Mouse (Mus musculus) G1E (cell line): ENCODE results near the gene Tsen54. TPM values are rescaled to one million over a fixed set of nuclear protein-coding genes. Genes with fewer than 3 reads are reported as not detected.
A peak's percentile ranks its signal among the peaks of the same experiment; 100 is the strongest.

Source experiments
- ATAC-seq: 2 replicates; pipeline ENCODE4 v1.8.0; 2016; ENCODE audit warnings: mild to moderate bottlenecking; ENCODE audit not compliant: insufficient number of reproducible peaks, poor library complexity, low FRiP score, severe bottlenecking; ENCODE audit errors: extremely low read depth
- DNase-seq: peaks from one replicate; pipeline ENCODE4 v3.0.0; 2012; ENCODE audit warnings: low spot score
- H3K27me3 ChIP-seq: 2 replicates; pipeline ENCODE4 v1.6.1; 2012; ENCODE audit warnings: mild to moderate bottlenecking, low read length, inconsistent platforms; ENCODE audit not compliant: insufficient read depth
- H3K36me3 ChIP-seq: replicated peaks from 2 replicates; pipeline ENCODE3; 2012; ENCODE audit warnings: mild to moderate bottlenecking, inconsistent platforms
- H3K4me1 ChIP-seq: 2 replicates; pipeline ENCODE4 v1.6.1; 2012; ENCODE audit warnings: low read depth, low read length, inconsistent platforms, mixed read lengths; ENCODE audit not compliant: insufficient read depth
- H3K4me3 ChIP-seq: 2 replicates; pipeline ENCODE4 v1.5.1; 2012; ENCODE audit warnings: low read depth, mild to moderate bottlenecking, inconsistent platforms, low read length, moderate library complexity, mixed read lengths
- H3K9me3 ChIP-seq: replicated peaks from 2 replicates; pipeline ENCODE4 v1.6.1; 2012; ENCODE audit warnings: inconsistent platforms
- CTCF ChIP-seq: IDR thresholded peaks from 2 replicates; pipeline ENCODE4 v1.5.1; 2012; ENCODE audit warnings: low read depth, low read length, inconsistent platforms, mixed read lengths
- GATA1 ChIP-seq: IDR thresholded peaks from 2 replicates; pipeline ENCODE4 v1.6.1; 2012; ENCODE audit warnings: borderline replicate concordance, low read length, inconsistent platforms, mixed read lengths
- GATA2 ChIP-seq: IDR thresholded peaks from 2 replicates; pipeline ENCODE4 v1.6.1; 2012; ENCODE audit warnings: low read depth, low read length, inconsistent platforms, borderline replicate concordance
- POLR2AphosphoS5 ChIP-seq: IDR thresholded peaks from 2 replicates; pipeline ENCODE4 v1.6.1; 2012; ENCODE audit warnings: low read depth, low read length, inconsistent platforms; ENCODE audit not compliant: insufficient replicate concordance
- TAL1 ChIP-seq: conservative IDR thresholded peaks from 2 replicates; pipeline ENCODE4 v1.6.1; 2012; ENCODE audit warnings: low read depth, low read length, inconsistent platforms, mixed read lengths
- polyA plus RNA-seq: library from polyadenylated mRNA; stranded (reverse); fragments of >175 nt; gene quantifications from 2 replicates; pipeline ENCODE4 v1.2.3, GENCODE M21; 2012
- total RNA-seq, 2 experiments: library from RNA; stranded (forward) in 1 of 2; stranded (reverse) in 1 of 2; fragments of 200-1000 nt in 1 of 2; fragments of >200 nt in 1 of 2; fragmentation: Nextera tagmentation in 1 of 2; gene quantifications; 2 replicates each; pipeline ENCODE4 v1.2.3; 2014 to 2017

Gene Tsen54
- total and polyA plus RNA-seq, 3 experiments = 6.6 to 37.5 (median 18.7) TPM

- peak overlapping the region; percentile 33; the same call in 1 of the 2 replicates for H3K4me3 ChIP-seq
- peaks cover 80% of the 10 kb centered on the region for H3K36me3 ChIP-seq
- H3K4me1 ChIP-seq = peaks cover 36% of the 10 kb centered on the region
- no peak for DNase-seq
- no peak for ATAC-seq
- H3K9me3 ChIP-seq = no peaks in the 10 kb centered on the region
- H3K27me3 ChIP-seq = no peaks in the 10 kb centered on the region
- TF ChIP-seq POLR2AphosphoS5 (no peak), GATA1 (no peak), TAL1 (no peak), GATA2 (no peak), CTCF (no peak)
Measured at GRCm38 (mm10) chr11:115780141-115781070, 34.1 kb upstream of the Tsen54 start.

- H3K36me3 ChIP-seq = peaks cover 86% of the 10 kb centered on the region
- DNase-seq (no peak), ATAC-seq (no peak)
- TF ChIP-seq POLR2AphosphoS5 = no peak
- TF ChIP-seq GATA1 = no peak
- TF ChIP-seq TAL1 = no peak
- TF ChIP-seq CTCF = no peak
- TF ChIP-seq GATA2 = no peak
- H3K4me1 ChIP-seq = no peaks in the 10 kb centered on the region
- H3K4me3 ChIP-seq = no peak overlapping the region
- H3K27me3 ChIP-seq = no peaks in the 10 kb centered on the region; the same call in 1 of the 2 replicates
- no peaks in the 10 kb centered on the region for H3K9me3 ChIP-seq
Measured at GRCm38 (mm10) chr11:115786473-115786872, 28.1 kb upstream of the Tsen54 start.

GRCm38 (mm10) chr11:115789787-115790186 is 24.7 kb upstream of the Tsen54 start:
- Histone ChIP-seq H3K4me3 (no peak overlapping the region), H3K36me3 (peaks cover 96% of the 10 kb centered on the region), H3K27me3 (no peaks in the 10 kb centered on the region; the same call in 1 of the 2 replicates), H3K4me1 (no peaks in the 10 kb centered on the region), H3K9me3 (no peaks in the 10 kb centered on the region)
- no peak for TF ChIP-seq GATA1
- TF ChIP-seq CTCF = no peak
- no peak for TF ChIP-seq GATA2
- no peak for TF ChIP-seq TAL1
- TF ChIP-seq POLR2AphosphoS5 = no peak
- DNase-seq (no peak), ATAC-seq (no peak)

GRCm38 (mm10) chr11:115791919-115792318 is 22.6 kb upstream of the Tsen54 start:
- TF ChIP-seq TAL1 (no peak), POLR2AphosphoS5 (no peak), GATA2 (no peak), CTCF (no peak), GATA1 (no peak)
- no peak for ATAC-seq
- no peaks in the 10 kb centered on the region for H3K9me3 ChIP-seq
- H3K4me3 ChIP-seq = no peak overlapping the region
- no peaks in the 10 kb centered on the region; the same call in 1 of the 2 replicates for H3K27me3 ChIP-seq
- DNase-seq = no peak
- H3K36me3 ChIP-seq = peaks cover 97% of the 10 kb centered on the region
- H3K4me1 ChIP-seq = no peaks in the 10 kb centered on the region

- Histone ChIP-seq H3K4me3 (no peak overlapping the region), H3K27me3 (no peaks in the 10 kb centered on the region; the same call in 1 of the 2 replicates), H3K9me3 (no peaks in the 10 kb centered on the region), H3K36me3 (peaks cover 97% of the 10 kb centered on the region), H3K4me1 (no peaks in the 10 kb centered on the region)
- TF ChIP-seq GATA1 (no peak), GATA2 (no peak)
- DNase-seq = no peak
- ATAC-seq = no peak
Measured at GRCm38 (mm10) chr11:115792353-115792752, 22.2 kb upstream of the Tsen54 start.

- Histone ChIP-seq H3K9me3 (no peaks in the 10 kb centered on the region), H3K36me3 (peaks cover 83% of the 10 kb centered on the region), H3K4me3 (no peak overlapping the region), H3K4me1 (no peaks in the 10 kb centered on the region; the same call in 1 of the 2 replicates), H3K27me3 (peaks cover 2% of the 10 kb centered on the region; the same call in 1 of the 2 replicates)
- no peak for DNase-seq
- TF ChIP-seq POLR2AphosphoS5 = no peak
- TF ChIP-seq TAL1 = no peak
- TF ChIP-seq GATA1 = no peak
- TF ChIP-seq GATA2 = no peak
- no peak for TF ChIP-seq CTCF
- no peak for ATAC-seq
Measured at GRCm38 (mm10) chr11:115796898-115797297, 17.6 kb upstream of the Tsen54 start.

GRCm38 (mm10) chr11:115797665-115798064 is 16.9 kb upstream of the Tsen54 start:
- H3K36me3 ChIP-seq = peaks cover 75% of the 10 kb centered on the region
- H3K4me3 ChIP-seq = no peak overlapping the region
- no peaks in the 10 kb centered on the region; the same call in 1 of the 2 replicates for H3K4me1 ChIP-seq
- TF ChIP-seq GATA2 (no peak), POLR2AphosphoS5 (no peak), CTCF (no peak), GATA1 (no peak), TAL1 (no peak)
- H3K27me3 ChIP-seq = peaks cover 10% of the 10 kb centered on the region
- no peak for DNase-seq
- no peaks in the 10 kb centered on the region for H3K9me3 ChIP-seq
- ATAC-seq = no peak
